Mouse (Mus musculus): ENCODE results near the gene Crip3. TPM values are rescaled to one million over a fixed set of nuclear protein-coding genes. Genes with fewer than 3 reads are reported as not detected.

The Crip3 gene
- polyA plus RNA-seq, 1 experiment from 2014 or later, result 2.0 TPM

- ATAC-seq (replicated peaks), result no peak
- Histone ChIP-seq H3K4me3 (no peak overlapping the region), H3K4me2 (no peak overlapping the region), H3K27ac (no peak overlapping the region), H3K9me3 (no peaks in the 10 kb centered on the region), H3K27me3 (replicated peaks) (no peaks in the 10 kb centered on the region), H3K9ac (no peak overlapping the region), H3K4me1 (peaks cover 35% of the 10 kb centered on the region), H3K36me3 (replicated peaks) (no peaks in the 10 kb centered on the region)
- 40% methylated on average over 3 of the region's 3 CpGs for WGBS
Measured at GRCm38 (mm10) chr17:46458439-46458838, 29.7 kb downstream of the Crip3 start.

GRCm38 (mm10) chr17:46460673-46461072, 31.9 kb downstream of the Crip3 start:
- Histone ChIP-seq H3K4me1 (peaks cover 12% of the 10 kb centered on the region), H3K4me3 (no peak overlapping the region), H3K4me2 (peak overlapping the region; percentile 24; the same call in 1 of the 2 replicates), H3K27ac (no peak overlapping the region), H3K9me3 (no peaks in the 10 kb centered on the region), H3K9ac (no peak overlapping the region), H3K27me3 (replicated peaks) (no peaks in the 10 kb centered on the region), H3K36me3 (replicated peaks) (no peaks in the 10 kb centered on the region)
- no peak for ATAC-seq (replicated peaks)
- 8% methylated on average over 32 of the region's 32 CpGs for WGBS

GRCm38 (mm10) chr17:46461347-46461746, 32.6 kb downstream of the Crip3 start:
- no peak overlapping the region for H3K27ac ChIP-seq
- peak overlapping the region; percentile 24; the same call in 1 of the 2 replicates for H3K4me2 ChIP-seq
- no peaks in the 10 kb centered on the region for H3K27me3 ChIP-seq (replicated peaks)
- H3K36me3 ChIP-seq (replicated peaks), result peaks cover 2% of the 10 kb centered on the region; the same call in 1 of the 2 replicates
- WGBS, result 30% methylated on average over 8 of the region's 8 CpGs
- no peak overlapping the region for H3K9ac ChIP-seq
- H3K4me3 ChIP-seq, result no peak overlapping the region
- H3K9me3 ChIP-seq, result no peaks in the 10 kb centered on the region
- ATAC-seq (replicated peaks), result no peak
- peaks cover 6% of the 10 kb centered on the region for H3K4me1 ChIP-seq

- no peak overlapping the region for H3K4me2 ChIP-seq
- no peak overlapping the region for H3K4me3 ChIP-seq
- H3K9ac ChIP-seq, result no peak overlapping the region
- H3K36me3 ChIP-seq (replicated peaks), result peaks cover 10% of the 10 kb centered on the region; the same call in 1 of the 2 replicates
- no peaks in the 10 kb centered on the region for H3K27me3 ChIP-seq (replicated peaks)
- no peaks in the 10 kb centered on the region for H3K9me3 ChIP-seq
- H3K27ac ChIP-seq, result no peak overlapping the region
- ATAC-seq (replicated peaks), result no peak
- peaks cover 6% of the 10 kb centered on the region for H3K4me1 ChIP-seq
- WGBS, result 92% methylated on average over 5 of the region's 5 CpGs
Measured at GRCm38 (mm10) chr17:46462226-46462625, 33.5 kb downstream of the Crip3 start.

GRCm38 (mm10) chr17:46467830-46468229, 39.1 kb downstream of the Crip3 start:
- 71% methylated on average over 9 of the region's 9 CpGs for WGBS

GRCm38 (mm10) chr17:46476601-46477000, 47.9 kb downstream of the Crip3 start:
- ATAC-seq (replicated peaks), result no peak
- Histone ChIP-seq H3K9me3 (no peaks in the 10 kb centered on the region), H3K27me3 (replicated peaks) (no peaks in the 10 kb centered on the region), H3K36me3 (replicated peaks) (peaks cover 63% of the 10 kb centered on the region), H3K9ac (no peak overlapping the region), H3K4me1 (no peaks in the 10 kb centered on the region), H3K27ac (no peak overlapping the region), H3K4me3 (no peak overlapping the region), H3K4me2 (no peak overlapping the region)
- 87% methylated on average over 8 of the region's 8 CpGs for WGBS

More at GRCm38 (mm10) chr17:46467830-46468229, 39.1 kb downstream of the Crip3 start:
- no peak overlapping the region for H3K4me3 ChIP-seq
- H3K4me2 ChIP-seq, result no peak overlapping the region
- no peak overlapping the region for H3K27ac ChIP-seq
- no peaks in the 10 kb centered on the region for H3K4me1 ChIP-seq
- no peak for ATAC-seq (replicated peaks)
- no peaks in the 10 kb centered on the region for H3K9me3 ChIP-seq
- no peaks in the 10 kb centered on the region for H3K27me3 ChIP-seq (replicated peaks)
- no peak overlapping the region for H3K9ac ChIP-seq
- peaks cover 60% of the 10 kb centered on the region for H3K36me3 ChIP-seq (replicated peaks)

DNA sequence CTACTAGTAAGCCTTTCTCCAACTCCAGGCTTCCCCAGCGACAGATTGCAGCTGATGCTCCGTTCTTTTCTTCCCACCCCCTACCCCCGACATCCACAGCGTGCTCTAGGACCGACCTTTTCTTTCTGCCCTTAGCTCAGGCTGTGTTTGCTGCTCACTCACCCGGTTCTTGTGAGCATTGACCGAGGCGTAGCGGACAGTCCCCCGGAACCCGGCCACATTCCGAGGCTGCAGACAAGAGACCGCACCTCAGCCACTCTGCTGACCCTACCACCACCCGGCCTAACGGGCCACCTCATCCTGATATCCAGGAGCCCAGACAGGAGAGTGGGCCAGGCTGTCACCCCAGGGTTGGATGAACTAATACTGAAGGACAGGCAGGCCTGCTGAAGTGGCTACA, 48.6 kb downstream of the Crip3 start:
- no peak overlapping the region for H3K27ac ChIP-seq
- no peak overlapping the region for H3K4me3 ChIP-seq
- no peak for ATAC-seq (replicated peaks)
- H3K27me3 ChIP-seq (replicated peaks), result no peaks in the 10 kb centered on the region
- H3K4me2 ChIP-seq, result no peak overlapping the region
- H3K9me3 ChIP-seq, result no peaks in the 10 kb centered on the region
- 83% methylated on average over 15 of the region's 15 CpGs for WGBS
- H3K36me3 ChIP-seq (replicated peaks), result peaks cover 58% of the 10 kb centered on the region
- no peak overlapping the region for H3K9ac ChIP-seq
- no peaks in the 10 kb centered on the region for H3K4me1 ChIP-seq

Other genes with a start within 250 kb of the Crip3 start
- 7.4 and 8.2 TPM in 2 replicates for gene Polh, start 226.3 kb upstream of the Crip3 start, polyA plus RNA-seq (2015; fragmentation: Nextera tagmentation; extraction: Ambion mirVana)
- 40.4 and 41.0 TPM in 2 replicates for gene Xpo5, start 226.1 kb upstream of the Crip3 start, polyA plus RNA-seq (2015; fragmentation: Nextera tagmentation; extraction: Ambion mirVana)
- gene Polr1c, start 180.9 kb upstream of the Crip3 start, polyA plus RNA-seq (2015; fragmentation: Nextera tagmentation; extraction: Ambion mirVana), result 71.6 and 78.4 TPM in 2 replicates
- gene Yipf3, start 180.8 kb upstream of the Crip3 start, polyA plus RNA-seq (2015; fragmentation: Nextera tagmentation; extraction: Ambion mirVana), result 95.2 and 107 TPM in 2 replicates
- 14.7 and 16.6 TPM in 2 replicates for gene Lrrc73, start 175.4 kb upstream of the Crip3 start, polyA plus RNA-seq (2015; fragmentation: Nextera tagmentation; extraction: Ambion mirVana)
- 29.4 and 31.4 TPM in 2 replicates for gene Tjap1, start 145.9 kb upstream of the Crip3 start, polyA plus RNA-seq (2015; fragmentation: Nextera tagmentation; extraction: Ambion mirVana)
- gene Dlk2, start 131.5 kb upstream of the Crip3 start, polyA plus RNA-seq (2015; fragmentation: Nextera tagmentation; extraction: Ambion mirVana), result 22.5 and 23.7 TPM in 2 replicates
- gene Abcc10, start 100.6 kb upstream of the Crip3 start, polyA plus RNA-seq (2015; fragmentation: Nextera tagmentation; extraction: Ambion mirVana), result 10.7 TPM in 2 replicates
- gene Zfp318, start 45.2 kb upstream of the Crip3 start, polyA plus RNA-seq (2015; fragmentation: Nextera tagmentation; extraction: Ambion mirVana), result 18.7 and 21.8 TPM in 2 replicates
- gene Slc22a7, start 9.5 kb downstream of the Crip3 start, polyA plus RNA-seq (2015; fragmentation: Nextera tagmentation; extraction: Ambion mirVana), result not detected in 2 replicates
- gene Ttbk1, start 58.7 kb downstream of the Crip3 start, polyA plus RNA-seq (2015; fragmentation: Nextera tagmentation; extraction: Ambion mirVana), result 8.7 and 9.0 TPM in 2 replicates
- gene Dnph1, start 67.8 kb downstream of the Crip3 start, polyA plus RNA-seq (2015; fragmentation: Nextera tagmentation; extraction: Ambion mirVana), result 14.5 and 17.3 TPM in 2 replicates
- gene Cul9, start 117.5 kb downstream of the Crip3 start, polyA plus RNA-seq (2015; fragmentation: Nextera tagmentation; extraction: Ambion mirVana), result 25.0 and 26.7 TPM in 2 replicates
- gene Srf, start 127.2 kb downstream of the Crip3 start, polyA plus RNA-seq (2015; fragmentation: Nextera tagmentation; extraction: Ambion mirVana), result 3.7 and 5.7 TPM in 2 replicates
- gene Ptk7, start 200.6 kb downstream of the Crip3 start, polyA plus RNA-seq (2015; fragmentation: Nextera tagmentation; extraction: Ambion mirVana), result 33.6 and 34.8 TPM in 2 replicates
- gene Klc4, start 217.1 kb downstream of the Crip3 start, polyA plus RNA-seq (2015; fragmentation: Nextera tagmentation; extraction: Ambion mirVana), result 42.5 and 44.5 TPM in 2 replicates
- gene Mrpl2, start 217.3 kb downstream of the Crip3 start, polyA plus RNA-seq (2015; fragmentation: Nextera tagmentation; extraction: Ambion mirVana), result 60.6 and 74.5 TPM in 2 replicates
- 44.7 and 46.3 TPM in 2 replicates for gene Cul7, start 221.4 kb downstream of the Crip3 start, polyA plus RNA-seq (2015; fragmentation: Nextera tagmentation; extraction: Ambion mirVana)
- 49.9 and 50.8 TPM in 2 replicates for gene Rrp36, start 245.4 kb downstream of the Crip3 start, polyA plus RNA-seq (2015; fragmentation: Nextera tagmentation; extraction: Ambion mirVana)
- 277 and 304 TPM in 2 replicates for gene Mea1, start 249.9 kb downstream of the Crip3 start, polyA plus RNA-seq (2015; fragmentation: Nextera tagmentation; extraction: Ambion mirVana)

All from midbrain, embryonic 15.5 days (tissue).